Mouse (Mus musculus): ENCODE measurements around the gene Vkorc1.

Gene Vkorc1

GRCm38 (mm10) chr7:127875627-127876001, 19.8 kb downstream of the Vkorc1 start:
- peak; percentile 96 to 98 for DNase-seq

GRCm38 (mm10) chr7:127874812-127875626, 20.4 kb downstream of the Vkorc1 start:
- no peak for DNase-seq

- DNase-seq = no peak
These were observed 25.1 kb downstream of the Vkorc1 start for GRCm38 (mm10) chr7:127870136-127870821.

GRCm38 (mm10) chr7:127869149-127869810, 26.1 kb downstream of the Vkorc1 start:
- peak; percentile 34 to 53 for DNase-seq

- no peak for DNase-seq
These were observed 27.8 kb downstream of the Vkorc1 start for GRCm38 (mm10) chr7:127867641-127868040.

- DNase-seq = no peak
These were observed 29.0 kb downstream of the Vkorc1 start for GRCm38 (mm10) chr7:127866434-127866833.

GRCm38 (mm10) chr7:127858258-127858657, 37.2 kb downstream of the Vkorc1 start:
- no peak for DNase-seq

- no peak for DNase-seq
These were observed 44.5 kb downstream of the Vkorc1 start for GRCm38 (mm10) chr7:127850906-127851305.

- DNase-seq = no peak
These were observed 45.2 kb downstream of the Vkorc1 start for GRCm38 (mm10) chr7:127849973-127850875.
